Mouse (Mus musculus) MEL (cell line): Measurements from ENCODE around the gene Gm20388. TPM values are rescaled to one million over a fixed set of nuclear protein-coding genes. Genes with fewer than 3 reads are reported as not detected.

ENCODE experiments used
- DNase-seq: peaks from one replicate; pipeline ENCODE4 v3.0.0; 2011; ENCODE audit warnings: low read depth, low spot score
- H3K27ac ChIP-seq: 2 replicates; pipeline ENCODE4 v1.5.1; 2012; ENCODE audit warnings: low read depth, mild to moderate bottlenecking, control low read depth, low read length, moderate library complexity; ENCODE audit not compliant: control insufficient read depth
- H3K27me3 ChIP-seq, 2 experiments: fragments of 150-350 bp in 1 of 2; sonication (generic) in 1 of 2; 2 replicates each; pipeline ENCODE4 v1.6.1; 2012; ENCODE audit warnings: low read length in 2 of 2, mild to moderate bottlenecking in 2 of 2, improper control_type of control experiment in 1 of 2, moderate library complexity in 1 of 2; ENCODE audit not compliant: insufficient read depth in 2 of 2, control insufficient read depth in 1 of 2
- H3K36me3 ChIP-seq, 2 experiments: 2 replicates each; pipeline ENCODE4 v1.6.1; 2012 to 2014; ENCODE audit warnings: low read length in 2 of 2, improper control_type of control experiment in 1 of 2, inconsistent platforms in 1 of 2, mild to moderate bottlenecking in 1 of 2; ENCODE audit not compliant: insufficient read depth in 2 of 2, control insufficient read depth in 1 of 2
- H3K4me1 ChIP-seq, 2 experiments: fragments of 150-350 bp in 1 of 2; sonication (generic) in 1 of 2; 2 replicates each; pipeline ENCODE4 v1.6.1; 2012; ENCODE audit warnings: low read length in 2 of 2, improper control_type of control experiment in 1 of 2, mild to moderate bottlenecking in 1 of 2; ENCODE audit not compliant: insufficient read depth in 2 of 2, control insufficient read depth in 1 of 2
- H3K4me3 ChIP-seq, 2 experiments: fragments of 150-350 bp in 1 of 2; sonication (generic) in 1 of 2; 2 replicates each; pipeline ENCODE4 v1.5.1; 2012; ENCODE audit warnings: low read depth in 2 of 2, low read length in 2 of 2, mild to moderate bottlenecking in 2 of 2, moderate library complexity in 2 of 2, control low read depth in 1 of 2, improper control_type of control experiment in 1 of 2; ENCODE audit not compliant: control insufficient read depth in 1 of 2, insufficient read depth in 1 of 2
- H3K79me2 ChIP-seq: 2 replicates; pipeline ENCODE4 v1.6.1; 2012; ENCODE audit warnings: mild to moderate bottlenecking, low read length, moderate library complexity; ENCODE audit not compliant: control insufficient read depth, poor library complexity, insufficient read depth
- H3K9ac ChIP-seq: 2 replicates; pipeline ENCODE4 v1.6.1; 2012; ENCODE audit warnings: low read depth, mild to moderate bottlenecking, control low read depth, low read length, moderate library complexity; ENCODE audit not compliant: control insufficient read depth, poor library complexity, severe bottlenecking
- H3K9me3 ChIP-seq: fragments of 150-350 bp; sonication (generic); replicated peaks from 2 replicates; pipeline ENCODE4 v1.6.1; 2012; ENCODE audit warnings: mild to moderate bottlenecking, low read length, improper control_type of control experiment, moderate library complexity; ENCODE audit not compliant: insufficient read depth
- BHLHE40 ChIP-seq: IDR thresholded peaks from 2 replicates; pipeline ENCODE4 v1.6.1; 2012; ENCODE audit warnings: low read depth, mild to moderate bottlenecking, inconsistent platforms, low read length, improper control_type of control experiment, borderline replicate concordance
- CTCF ChIP-seq, 3 experiments: IDR thresholded peaks in 2 of 3; conservative IDR thresholded peaks in 1 of 3; 2 replicates each; pipeline ENCODE4 v1.5.1; 2011 to 2012; ENCODE audit warnings: low read length in 3 of 3, low read depth in 2 of 3, mild to moderate bottlenecking in 2 of 3, improper control_type of control experiment in 1 of 3, inconsistent platforms in 1 of 3, mixed read lengths in 1 of 3, moderate library complexity in 1 of 3; ENCODE audit not compliant: control insufficient read depth in 1 of 3, insufficient read depth in 1 of 3, poor library complexity in 1 of 3, severe bottlenecking in 1 of 3
- ELF1 ChIP-seq: IDR thresholded peaks from 2 replicates; pipeline ENCODE4 v1.6.1; 2014; ENCODE audit warnings: low read depth, mild to moderate bottlenecking, inconsistent platforms, low read length, improper control_type of control experiment, moderate library complexity
- KAT2A ChIP-seq: conservative IDR thresholded peaks from 2 replicates; pipeline ENCODE4 v1.6.1; 2012; ENCODE audit warnings: low read depth, low read length, improper control_type of control experiment, inconsistent platforms
- MAFK ChIP-seq: IDR thresholded peaks from 2 replicates; pipeline ENCODE4 v1.6.1; 2011; ENCODE audit warnings: low read depth, mild to moderate bottlenecking, low read length, improper control_type of control experiment, borderline replicate concordance
- MAX ChIP-seq: IDR thresholded peaks from 2 replicates; pipeline ENCODE4 v1.6.1; 2011; ENCODE audit warnings: low read length, improper control_type of control experiment
- NRF1 ChIP-seq: IDR thresholded peaks from 2 replicates; pipeline ENCODE4 v1.6.1; 2014; ENCODE audit warnings: low read depth, mild to moderate bottlenecking, inconsistent platforms, low read length, improper control_type of control experiment, moderate library complexity; ENCODE audit not compliant: poor library complexity, insufficient read depth, severe bottlenecking
- POLR2A ChIP-seq, 2 experiments: IDR thresholded peaks; 2 replicates each; pipeline ENCODE4 v1.6.1; 2011 to 2012; ENCODE audit warnings: low read length in 2 of 2, mild to moderate bottlenecking in 2 of 2, control low read depth in 1 of 2, improper control_type of control experiment in 1 of 2, low read depth in 1 of 2, moderate library complexity in 1 of 2; ENCODE audit not compliant: control insufficient read depth in 1 of 2, insufficient read depth in 1 of 2, poor library complexity in 1 of 2
- TBP ChIP-seq: IDR thresholded peaks from 2 replicates; pipeline ENCODE4 v1.8.0; 2011; ENCODE audit warnings: low read depth, low read length, improper control_type of control experiment
- USF2 ChIP-seq, 2 experiments: IDR thresholded peaks; 2 replicates each; pipeline ENCODE4 v1.6.1; 2011 to 2012; ENCODE audit warnings: improper control_type of control experiment in 2 of 2, low read length in 2 of 2, borderline replicate concordance in 1 of 2, inconsistent platforms in 1 of 2, low read depth in 1 of 2, mild to moderate bottlenecking in 1 of 2; ENCODE audit not compliant: insufficient read depth in 1 of 2
- polyA plus RNA-seq, 2 experiments: library from polyadenylated mRNA; stranded (reverse) in 1 of 2; unstranded in 1 of 2; fragments of >175 nt in 1 of 2; fragments of >200 nt in 1 of 2; gene quantifications; 2 replicates each; pipeline versions ENCODE4 v1.2.1 to v1.2.4; 2012; ENCODE audit warnings: low replicate concordance in 2 of 2, low read depth in 1 of 2; ENCODE audit not compliant: insufficient read length in 2 of 2, insufficient read depth in 1 of 2, missing spikeins in 1 of 2
- total RNA-seq: library from RNA; depleted of rRNA; stranded (reverse); fragments of 300-350 nt; gene quantifications from 2 replicates; pipeline ENCODE4 v1.2.3, GENCODE M21; 2012

Gene Gm20388
- total and polyA plus RNA-seq, 3 experiments, result 11.1 to 17.8 TPM; not detected in 1

GRCm38 (mm10) chr8:121450211-121450610 is 1539.6 kb downstream of the Gm20388 start:
- DNase-seq, result no peak
- Histone ChIP-seq H3K4me3 (no peak overlapping the region), H3K79me2 (no peaks in the 10 kb centered on the region), H3K9ac (no peak overlapping the region), H3K27me3 (no peaks in the 10 kb centered on the region), H3K4me1 (no peaks in the 10 kb centered on the region), H3K9me3 (no peaks in the 10 kb centered on the region), H3K36me3 (no peaks in the 10 kb centered on the region), H3K27ac (no peak overlapping the region)
- no peak for TF ChIP-seq USF2 (IDR thresholded peaks at IDR 0.05; ENCODE audit: borderline replicate concordance in 1 of 2, insufficient read depth in 1 of 2, low read depth in 1 of 2, low read length in 2 of 2)
- no peak for TF ChIP-seq MAFK
- no peak for TF ChIP-seq NRF1

- Histone ChIP-seq H3K4me1 (no peaks in the 10 kb centered on the region), H3K4me3 (no peak overlapping the region), H3K9ac (no peak overlapping the region), H3K9me3 (no peaks in the 10 kb centered on the region), H3K27ac (no peak overlapping the region), H3K79me2 (no peaks in the 10 kb centered on the region), H3K36me3 (no peaks in the 10 kb centered on the region), H3K27me3 (no peaks in the 10 kb centered on the region)
- no peak for DNase-seq
- no peak for TF ChIP-seq MAX
- TF ChIP-seq KAT2A, result no peak
- no peak for TF ChIP-seq MAFK
- TF ChIP-seq POLR2A (IDR thresholded peaks at IDR 0.05; ENCODE audit: control insufficient read depth in 1 of 2, insufficient read depth in 1 of 2, low read depth in 1 of 2, low read length in 2 of 2, poor library complexity in 1 of 2), result no peak
- no peak for TF ChIP-seq BHLHE40
- no peak for TF ChIP-seq TBP
These were observed 1540.9 kb downstream of the Gm20388 start for GRCm38 (mm10) chr8:121451404-121452076.

GRCm38 (mm10) chr8:121454737-121455136 is 1544.1 kb downstream of the Gm20388 start:
- no peaks in the 10 kb centered on the region for H3K4me1 ChIP-seq
- TF ChIP-seq CTCF (IDR thresholded peaks at IDR 0.05 in 2 of 3, conservative IDR thresholded peaks at IDR 0.05 in 1 of 3; ENCODE audit: control insufficient read depth in 1 of 3, insufficient read depth in 1 of 3, low read depth in 2 of 3, low read length in 3 of 3, poor library complexity in 1 of 3, severe bottlenecking in 1 of 3) (no peak), ELF1 (no peak), MAX (no peak)
- TF ChIP-seq, all 39 proteins: peak for 0
- no peak for DNase-seq
- Histone ChIP-seq H3K4me3 (no peak overlapping the region), H3K9ac (no peak overlapping the region), H3K79me2 (no peaks in the 10 kb centered on the region), H3K27ac (no peak overlapping the region), H3K27me3 (no peaks in the 10 kb centered on the region), H3K36me3 (no peaks in the 10 kb centered on the region), H3K9me3 (no peaks in the 10 kb centered on the region)
